Mouse (Mus musculus): ENCODE measurements around the gene Nt5dc3.

Gene Nt5dc3

GRCm38 (mm10) chr10:86863429-86863828 is 84.6 kb downstream of the Nt5dc3 start:
- in situ Hi-C loops (cut with MboI; ENCODE audit: low sequenced_read_pairs) = no loop called here

- in situ Hi-C loops (cut with MboI; ENCODE audit: low sequenced_read_pairs) = no loop called here
These were observed 93.3 kb downstream of the Nt5dc3 start for GRCm38 (mm10) chr10:86872121-86872520.

GRCm38 (mm10) chr10:86872591-86872990 is 93.8 kb downstream of the Nt5dc3 start:
- in situ Hi-C loops (cut with MboI; ENCODE audit: low sequenced_read_pairs) = no loop called here

- in situ Hi-C loops (cut with MboI; ENCODE audit: low sequenced_read_pairs) = no loop called here
These were observed 99.9 kb downstream of the Nt5dc3 start for GRCm38 (mm10) chr10:86878721-86879120.

GRCm38 (mm10) chr10:86880071-86880806 is 101.4 kb downstream of the Nt5dc3 start:
- in situ Hi-C loops (cut with MboI; ENCODE audit: low sequenced_read_pairs) = no loop called here

GRCm38 (mm10) chr10:86881448-86881847 is 102.6 kb downstream of the Nt5dc3 start:
- in situ Hi-C loops (cut with MboI; ENCODE audit: low sequenced_read_pairs) = no loop called here

- in situ Hi-C loops (cut with MboI; ENCODE audit: low sequenced_read_pairs) = no loop called here
These were observed 107.6 kb downstream of the Nt5dc3 start for GRCm38 (mm10) chr10:86886434-86886833.

All from CH12F3 (cell line).